Mouse (Mus musculus) heart, embryonic 14.5 days (tissue): Measurements from ENCODE around the gene Gnb1. TPM values are rescaled to one million over a fixed set of nuclear protein-coding genes. Genes with fewer than 3 reads are reported as not detected.
"Not testable (repeated sequence)": the region's sequence is repeated elsewhere in the genome, so short reads cannot be mapped to it uniquely, and the experiment has no call there.

Experiments
- ATAC-seq: fragments of 200-750 bp; cut with Nextera tagmentation; 2 replicates; pipeline ENCODE4 v1.8.0; 2017; ENCODE audit warnings: low read depth, moderate TSS enrichment; ENCODE audit not compliant: insufficient number of reproducible peaks, insufficient read depth, low FRiP score
- H3K27ac ChIP-seq, 2 experiments: fragments of 200-500 bp in 1 of 2; fragments of 300-500 bp in 1 of 2; sonication (generic) in 1 of 2; replicated peaks in 1 of 2; 2 replicates each; pipeline ENCODE4 v1.5.1; 2012 to 2014; ENCODE audit warnings: low read depth in 2 of 2, low read length in 2 of 2, control low read depth in 1 of 2, mild to moderate bottlenecking in 1 of 2, mixed read lengths in 1 of 2; ENCODE audit not compliant: control insufficient read depth in 1 of 2, insufficient read depth in 1 of 2
- H3K27me3 ChIP-seq: fragments of 300-500 bp; sonication (generic); 2 replicates; pipeline ENCODE4 v1.6.1; 2014; ENCODE audit warnings: mild to moderate bottlenecking, low read length, control low read depth; ENCODE audit not compliant: control insufficient read depth, insufficient read depth
- H3K36me3 ChIP-seq: fragments of 300-500 bp; sonication (generic); 2 replicates; pipeline ENCODE4 v1.6.1; 2014; ENCODE audit warnings: mild to moderate bottlenecking, control low read depth, low read length, mixed read lengths; ENCODE audit not compliant: control insufficient read depth, insufficient read depth
- H3K4me1 ChIP-seq, 2 experiments: fragments of 200-500 bp in 1 of 2; fragments of 300-500 bp in 1 of 2; sonication (generic) in 1 of 2; 2 replicates each; pipeline ENCODE4 v1.6.1; 2012 to 2014; ENCODE audit warnings: low read length in 2 of 2, control low read depth in 1 of 2, mixed read lengths in 1 of 2; ENCODE audit not compliant: control insufficient read depth in 2 of 2, insufficient read depth in 2 of 2
- H3K4me2 ChIP-seq: fragments of 300-500 bp; sonication (generic); 2 replicates; pipeline ENCODE4 v1.6.1; 2014; ENCODE audit warnings: mild to moderate bottlenecking, low read length
- H3K4me3 ChIP-seq, 2 experiments: fragments of 200-500 bp in 1 of 2; fragments of 300-500 bp in 1 of 2; sonication (generic) in 1 of 2; 2 replicates each; pipeline ENCODE4 v1.5.1; 2012 to 2014; ENCODE audit warnings: low read length in 2 of 2, mild to moderate bottlenecking in 2 of 2, control low read depth in 1 of 2, low read depth in 1 of 2, moderate library complexity in 1 of 2; ENCODE audit not compliant: control insufficient read depth in 1 of 2, insufficient read depth in 1 of 2
- H3K9ac ChIP-seq: fragments of 300-500 bp; sonication (generic); 2 replicates; pipeline ENCODE4 v1.6.1; 2014; ENCODE audit warnings: mild to moderate bottlenecking, low read length
- H3K9me3 ChIP-seq: fragments of 300-500 bp; sonication (generic); 2 replicates; pipeline ENCODE4 v1.6.1; 2016; ENCODE audit warnings: low read length, control low read depth; ENCODE audit not compliant: control insufficient read depth
- WGBS: fragments of 180-500 bp; shearing (Covaris S2); extraction: QIAGEN DNeasy Blood & Tissue Kit; methylation state at CpG from one replicate; pipeline ENCODE4 v1.1.7; 2014; 5-methylcytosine and 5-hydroxymethylcytosine counted together
- polyA plus RNA-seq: library from polyadenylated mRNA; unstranded; fragments of >200 nt; fragmentation: Nextera tagmentation; extraction: Ambion mirVana; gene quantifications from 2 replicates; pipeline ENCODE4 v1.2.1, GENCODE M21; 2014

Gnb1 gene
- polyA plus RNA-seq, 1 experiment from 2014 or later: 396 TPM

DNA sequence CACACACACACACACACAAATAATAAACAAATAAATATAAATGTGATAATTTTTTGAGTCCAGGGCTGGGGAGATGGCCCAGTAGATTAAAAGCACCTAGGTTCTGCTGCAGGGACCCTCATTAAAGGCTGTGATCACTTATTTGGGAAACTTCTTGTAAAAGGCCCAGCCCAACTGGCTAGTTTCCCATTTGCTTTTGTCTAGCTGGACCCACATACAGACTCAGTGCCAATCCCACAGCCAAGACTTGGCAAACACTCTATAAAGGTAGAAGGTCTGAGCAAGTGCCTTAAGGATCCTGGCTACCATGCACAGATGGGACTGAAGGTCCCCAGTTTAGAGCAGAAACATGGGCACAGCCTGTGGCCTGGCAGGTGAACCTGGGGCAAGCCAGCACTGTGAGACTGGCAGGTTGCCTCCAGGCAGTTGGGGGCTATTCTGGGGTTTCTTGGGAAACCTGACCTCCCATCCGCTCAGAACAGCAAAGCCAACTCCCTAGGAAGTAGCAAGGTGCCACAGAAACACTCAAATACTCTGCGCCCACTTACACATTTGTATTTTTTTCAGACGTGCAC lies 18.4 kb upstream of the Gnb1 start:
- Histone ChIP-seq H3K4me1 (peaks cover 0 to 3% of the 10 kb centered on the region in 2 experiments; a peak in 2 of 4 replicates), H3K27ac (no peak overlapping the region), H3K9ac (peak overlapping the region; percentile 32; the same call in 1 of the 2 replicates), H3K4me2 (no peak overlapping the region), H3K4me3 (no peak overlapping the region), H3K36me3 (no peaks in the 10 kb centered on the region), H3K9me3 (no peaks in the 10 kb centered on the region), H3K27me3 (peaks cover 15% of the 10 kb centered on the region)
- 54% methylated on average over 3 of the region's 3 CpGs for WGBS
- no peak for ATAC-seq

DNA sequence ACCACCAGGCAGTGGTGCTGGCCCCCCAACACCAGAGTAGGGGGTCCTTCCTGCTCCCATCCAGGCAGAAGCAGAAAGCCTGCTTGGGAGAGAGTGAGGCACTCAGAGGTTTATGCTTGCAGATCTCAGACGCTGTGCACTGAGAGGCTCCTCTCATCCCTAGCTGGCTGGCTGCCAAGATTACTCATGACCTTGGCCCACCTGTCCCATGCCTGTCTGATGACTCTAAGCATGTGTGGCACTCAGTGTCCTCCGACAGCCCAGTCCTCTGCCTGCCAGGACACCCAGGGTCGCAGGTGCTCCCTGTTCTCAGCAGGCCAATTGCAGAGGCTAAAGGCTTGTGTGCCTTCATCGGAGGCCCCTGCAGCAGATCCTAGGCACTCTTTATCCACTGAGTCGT lies 17.8 kb upstream of the Gnb1 start:
- peaks cover 0 to 3% of the 10 kb centered on the region in 2 experiments; a peak in 2 of 4 replicates for H3K4me1 ChIP-seq
- H3K4me2 ChIP-seq: no peak overlapping the region
- H3K9me3 ChIP-seq: no peaks in the 10 kb centered on the region
- no peak overlapping the region for H3K4me3 ChIP-seq
- 39% methylated on average over 5 of the region's 5 CpGs for WGBS
- ATAC-seq: no peak
- H3K27ac ChIP-seq: no peak overlapping the region
- H3K36me3 ChIP-seq: no peaks in the 10 kb centered on the region
- H3K9ac ChIP-seq: peak overlapping the region; percentile 32; the same call in 1 of the 2 replicates
- H3K27me3 ChIP-seq: peaks cover 12% of the 10 kb centered on the region

DNA sequence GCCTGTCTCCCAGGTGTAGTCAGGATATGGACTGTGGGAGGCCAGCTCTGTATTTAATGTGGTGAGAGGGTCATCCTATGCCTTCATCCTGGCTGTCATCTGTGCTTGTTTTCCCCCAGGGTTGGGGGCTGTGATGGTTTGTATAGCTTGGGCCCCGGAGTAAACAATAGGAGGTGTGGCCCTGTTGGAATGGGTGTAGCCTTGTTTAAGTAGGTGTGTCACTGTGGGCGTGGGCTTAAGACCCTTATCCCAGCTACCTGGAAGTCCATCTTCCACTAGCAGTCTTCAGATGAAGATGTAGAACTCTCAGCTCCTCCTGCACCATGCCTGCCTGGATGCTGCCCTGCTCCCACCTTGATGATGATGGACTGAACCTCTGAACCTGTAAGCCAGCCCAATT lies 17.4 kb upstream of the Gnb1 start:
- not testable (repeated sequence) for H3K4me1 ChIP-seq, H3K4me2 ChIP-seq, H3K9me3 ChIP-seq, H3K36me3 ChIP-seq, H3K4me3 ChIP-seq, H3K27ac ChIP-seq, H3K9ac ChIP-seq, ATAC-seq
- H3K27me3 ChIP-seq: peaks cover 12% of the 10 kb centered on the region
- WGBS: 70% methylated on average over 2 of the region's 2 CpGs

DNA sequence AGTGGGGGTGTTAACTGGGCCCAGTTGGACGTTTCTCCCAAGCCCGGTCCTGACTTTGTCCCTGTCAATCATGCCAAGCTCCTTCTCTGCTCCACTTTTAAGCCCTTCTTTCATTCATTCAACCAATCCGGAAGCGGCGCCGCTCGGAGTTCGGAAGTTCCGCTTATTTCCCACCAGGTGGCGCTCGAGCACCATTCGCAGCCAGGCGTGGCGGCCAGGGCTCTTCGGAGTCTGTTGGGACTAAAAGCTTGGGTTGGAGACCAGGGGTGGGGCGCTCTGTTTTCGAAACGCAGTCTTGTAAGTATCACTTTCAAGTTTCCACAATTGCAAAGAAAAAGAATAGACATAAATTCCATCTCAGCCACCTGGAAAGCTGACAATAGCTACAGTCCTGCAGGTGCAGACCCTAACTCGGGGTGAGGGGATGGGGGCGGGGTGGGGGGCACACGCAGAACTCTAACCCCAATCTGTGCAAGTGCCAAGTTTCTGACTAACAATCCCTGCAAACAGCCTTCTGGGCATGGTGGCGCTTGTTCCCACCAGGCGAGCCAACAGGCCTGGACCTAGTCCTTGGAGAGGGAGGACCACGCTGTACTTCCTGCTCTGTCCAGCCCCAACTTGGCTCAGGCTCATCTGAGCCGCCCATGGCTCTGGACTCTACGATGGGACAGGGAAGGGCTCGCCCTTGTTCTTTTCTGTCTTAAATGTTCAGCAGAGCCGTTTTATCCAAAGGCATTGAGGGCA lies 9.6 kb upstream of the Gnb1 start:
- no peaks in the 10 kb centered on the region for H3K36me3 ChIP-seq
- peaks cover 0 to 4% of the 10 kb centered on the region in 2 experiments; a peak in 1 of 4 replicates for H3K4me1 ChIP-seq
- H3K9ac ChIP-seq: no peak overlapping the region
- H3K27ac ChIP-seq: no peak overlapping the region
- no peaks in the 10 kb centered on the region for H3K9me3 ChIP-seq
- 19% methylated on average over 28 of the region's 28 CpGs for WGBS
- H3K4me3 ChIP-seq: peak overlapping the region in 1 of 2 experiments; percentile 25; a peak in 1 of 4 replicates
- ATAC-seq: no peak
- peak overlapping the region; percentile 58 for H3K4me2 ChIP-seq
- no peaks in the 10 kb centered on the region for H3K27me3 ChIP-seq

DNA sequence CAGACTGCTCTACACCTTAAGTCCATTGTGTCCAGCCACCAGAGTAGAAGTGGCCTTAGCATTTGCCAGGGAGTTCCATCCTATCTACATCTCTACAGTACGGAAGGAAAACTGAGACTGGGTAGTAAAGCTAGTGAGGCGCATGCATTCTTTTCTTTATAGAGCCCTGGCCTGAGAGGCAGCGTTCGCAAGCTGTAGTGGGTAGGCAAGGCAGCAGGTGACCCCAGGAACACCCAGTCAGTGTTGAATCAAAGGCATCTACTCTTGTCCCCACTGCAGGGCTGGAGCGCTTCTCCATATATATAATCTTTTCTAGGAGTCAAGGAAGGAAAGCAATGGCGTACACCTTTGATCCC lies 9.1 kb upstream of the Gnb1 start:
- peaks cover 1 to 5% of the 10 kb centered on the region in 2 experiments; a peak in 3 of 4 replicates for H3K4me1 ChIP-seq
- H3K36me3 ChIP-seq: no peaks in the 10 kb centered on the region
- no peaks in the 10 kb centered on the region for H3K27me3 ChIP-seq
- WGBS: 86% methylated on average over 6 of the region's 6 CpGs
- no peak overlapping the region for H3K27ac ChIP-seq
- no peak overlapping the region for H3K4me3 ChIP-seq
- no peak for ATAC-seq
- no peak overlapping the region for H3K9ac ChIP-seq
- no peaks in the 10 kb centered on the region for H3K9me3 ChIP-seq
- H3K4me2 ChIP-seq: peak overlapping the region; percentile 58; the same call in 1 of the 2 replicates

DNA sequence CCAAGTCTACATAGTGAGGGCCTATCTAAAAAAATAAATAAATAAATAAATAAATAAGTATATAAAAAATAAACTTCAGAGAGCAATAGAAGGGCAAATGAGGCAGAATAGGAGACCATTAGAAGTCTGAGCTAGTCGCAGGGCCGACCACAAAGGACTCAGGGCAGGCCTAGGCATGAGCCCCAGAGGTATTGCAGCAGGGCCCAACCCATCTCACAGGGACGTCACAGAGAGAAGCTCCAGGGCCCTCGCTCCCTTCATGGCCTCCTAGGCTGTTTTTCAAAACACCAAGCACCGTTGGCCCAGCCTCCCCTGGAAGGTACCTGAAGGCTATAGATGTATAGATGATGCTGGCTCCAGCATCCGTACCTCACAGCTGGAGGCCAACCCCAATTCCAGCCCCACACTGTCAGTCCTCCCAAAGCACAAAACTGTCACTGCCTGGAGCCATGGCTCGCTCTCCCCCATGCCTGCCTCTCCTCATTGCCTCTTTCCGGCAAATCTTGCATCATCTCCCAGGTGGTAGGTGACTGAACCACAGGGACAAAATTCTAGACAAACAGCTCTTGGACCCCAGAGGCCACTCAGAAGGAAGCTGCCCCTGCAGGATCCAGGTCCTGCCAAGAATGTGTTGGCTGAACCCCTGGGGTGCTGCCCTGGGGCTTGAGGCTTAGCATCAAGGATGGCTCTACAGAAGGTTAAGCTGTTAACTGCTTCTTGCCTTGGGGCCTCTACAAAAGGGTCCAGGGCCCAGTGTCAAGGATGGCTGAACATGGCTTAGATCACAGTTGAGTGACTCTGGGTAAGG lies 8.2 kb upstream of the Gnb1 start:
- Histone ChIP-seq H3K9me3 (no peaks in the 10 kb centered on the region), H3K27ac (no peak overlapping the region), H3K4me2 (no peak overlapping the region), H3K4me3 (no peak overlapping the region), H3K36me3 (no peaks in the 10 kb centered on the region), H3K27me3 (no peaks in the 10 kb centered on the region), H3K9ac (no peak overlapping the region), H3K4me1 (peaks cover 10 to 13% of the 10 kb centered on the region in 2 experiments)
- WGBS: 74% methylated on average over 8 of the region's 8 CpGs
- no peak for ATAC-seq

DNA sequence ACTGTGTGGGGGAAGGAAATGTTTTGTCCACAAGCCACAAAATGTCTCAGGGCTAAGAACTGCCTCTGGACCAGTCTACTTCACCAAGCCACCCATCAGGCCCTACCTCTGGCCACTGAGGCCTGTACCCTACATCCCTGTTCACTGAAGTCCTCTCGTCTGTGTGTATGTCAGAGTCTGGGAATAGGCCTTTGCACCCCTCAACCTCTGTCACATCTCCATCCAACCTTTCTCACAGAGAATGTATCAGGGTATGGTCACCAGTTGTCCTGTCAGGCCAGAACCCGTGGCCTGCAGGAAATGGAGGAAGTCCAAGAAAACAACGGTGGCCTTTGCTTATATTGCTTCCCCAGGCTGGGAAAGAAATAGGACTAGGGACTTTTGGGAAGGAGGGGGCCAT lies 5.6 kb upstream of the Gnb1 start:
- H3K36me3 ChIP-seq: no peaks in the 10 kb centered on the region
- no peak overlapping the region for H3K9ac ChIP-seq
- H3K4me2 ChIP-seq: no peak overlapping the region
- no peak overlapping the region for H3K4me3 ChIP-seq
- 69% methylated on average over 3 of the region's 3 CpGs for WGBS
- no peak for ATAC-seq
- H3K9me3 ChIP-seq: no peaks in the 10 kb centered on the region
- H3K27me3 ChIP-seq: no peaks in the 10 kb centered on the region
- H3K4me1 ChIP-seq: peaks cover 28 to 38% of the 10 kb centered on the region in 2 experiments
- H3K27ac ChIP-seq: peak overlapping the region in 1 of 2 experiments; percentile 91; a peak in 2 of 4 replicates
